Mouse (Mus musculus) midbrain, postnatal 0 days (tissue): ENCODE measurements around the gene Tmem132c. TPM values are rescaled to one million over a fixed set of nuclear protein-coding genes. Genes with fewer than 3 reads are reported as not detected.

Source experiments
- ATAC-seq: fragments of 200-750 bp; cut with Nextera tagmentation; 2 replicates; pipeline ENCODE4 v1.8.0; 2017; ENCODE audit warnings: moderate number of reproducible peaks, mild to moderate bottlenecking, moderate TSS enrichment, moderate library complexity; ENCODE audit not compliant: low FRiP score
- DNase-seq: peaks from one replicate; pipeline ENCODE4 v3.0.0-alpha.2; 2015; ENCODE audit warnings: low spot score
- H3K27ac ChIP-seq: fragments of 300-500 bp; sonication (generic); 2 replicates; pipeline ENCODE4 v1.5.1; 2014; ENCODE audit warnings: low read depth, mild to moderate bottlenecking, low read length, mixed read lengths
- H3K27me3 ChIP-seq: fragments of 300-500 bp; sonication (generic); 2 replicates; pipeline ENCODE4 v1.6.1; 2014; ENCODE audit warnings: low read length, control low read depth, mixed read lengths; ENCODE audit not compliant: insufficient read depth
- H3K36me3 ChIP-seq: fragments of 300-500 bp; sonication (generic); 2 replicates; pipeline ENCODE4 v1.6.1; 2014; ENCODE audit warnings: low read length, control low read depth, mixed read lengths; ENCODE audit not compliant: insufficient read depth
- H3K4me1 ChIP-seq: fragments of 300-500 bp; sonication (generic); 2 replicates; pipeline ENCODE4 v1.6.1; 2014; ENCODE audit warnings: mild to moderate bottlenecking, control low read depth, antibody characterized with exemption, low read length, mixed read lengths; ENCODE audit not compliant: insufficient read depth
- H3K4me2 ChIP-seq: fragments of 300-500 bp; sonication (generic); 2 replicates; pipeline ENCODE4 v1.6.1; 2014; ENCODE audit warnings: low read depth, mild to moderate bottlenecking, low read length, mixed read lengths; ENCODE audit not compliant: poor library complexity, severe bottlenecking
- H3K4me3 ChIP-seq: fragments of 300-500 bp; sonication (generic); 2 replicates; pipeline ENCODE4 v1.5.1; 2014; ENCODE audit warnings: low read depth, mild to moderate bottlenecking, low read length, moderate library complexity
- H3K9ac ChIP-seq: fragments of 300-500 bp; sonication (generic); replicated peaks from 2 replicates; pipeline ENCODE4 v1.6.1; 2014; ENCODE audit warnings: mild to moderate bottlenecking, low read length, moderate library complexity, mixed read lengths; ENCODE audit not compliant: poor library complexity, severe bottlenecking
- H3K9me3 ChIP-seq: fragments of 300-500 bp; sonication (generic); 2 replicates; pipeline ENCODE4 v1.6.1; 2016; ENCODE audit warnings: low read length, control low read depth
- CTCF ChIP-seq: IDR thresholded peaks from 2 replicates; pipeline ENCODE4 v1.5.1; 2016; ENCODE audit warnings: antibody characterized with exemption, mild to moderate bottlenecking
- WGBS: fragments of 180-500 bp; shearing (Covaris S2); extraction: QIAGEN DNeasy Blood & Tissue Kit; methylation state at CpG from one replicate; pipeline ENCODE4 v1.1.7; 2014; 5-methylcytosine and 5-hydroxymethylcytosine counted together
- polyA plus RNA-seq: library from polyadenylated mRNA; unstranded; fragments of >200 nt; fragmentation: Nextera tagmentation; extraction: Ambion mirVana; gene quantifications from 2 replicates; pipeline ENCODE4 v1.2.1, GENCODE M21; 2015
- total RNA-seq: library from RNA; depleted of rRNA; stranded (reverse); fragments of >200 nt; gene quantifications from 2 replicates; pipeline ENCODE4 v1.2.3, GENCODE M21; 2014

Gene Tmem132c
- total and polyA plus RNA-seq, 2 experiments from 2014 or later: 10.2 to 40.0 TPM

DNA sequence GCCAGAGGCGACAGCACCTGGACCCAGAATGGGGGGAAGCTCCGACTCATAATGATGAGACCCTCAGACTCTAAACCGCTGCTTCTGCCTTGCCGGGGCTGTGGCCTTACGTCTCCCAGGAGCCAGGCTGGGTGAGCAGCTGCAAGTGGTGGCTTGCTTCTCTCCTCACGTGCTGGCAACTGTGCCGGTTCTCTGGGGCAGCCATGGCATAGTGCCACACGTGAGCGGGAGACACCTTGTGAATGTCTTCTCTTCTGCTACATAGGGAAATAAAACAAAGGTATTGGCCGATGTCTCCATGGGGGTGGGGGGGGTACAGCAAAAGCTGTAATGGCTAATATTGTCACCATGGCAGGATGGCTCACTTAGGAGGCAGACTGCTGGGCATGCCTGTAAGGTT, 214.5 kb downstream of the Tmem132c start:
- DNase-seq: no peak

DNA sequence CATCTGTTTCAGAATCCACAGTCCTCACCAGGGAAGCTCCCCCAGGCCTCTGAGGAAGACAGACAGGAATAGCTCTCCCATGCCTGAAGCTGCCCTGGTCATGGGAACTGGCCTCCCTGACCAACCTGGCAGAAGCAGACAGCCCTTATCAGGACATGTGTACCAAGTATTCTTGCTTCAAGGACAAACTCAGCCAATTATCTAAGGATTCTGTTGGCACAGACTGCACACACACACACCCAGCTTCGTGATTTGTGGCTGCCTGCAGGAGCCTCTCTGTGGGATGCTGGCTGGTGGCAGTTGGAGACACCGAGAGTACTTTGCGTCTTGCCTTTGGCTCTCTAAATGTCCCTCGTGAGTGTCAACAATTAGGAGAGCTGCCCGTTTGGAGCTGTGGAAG, 226.5 kb downstream of the Tmem132c start:
- no peak overlapping the region for H3K4me2 ChIP-seq
- no peak overlapping the region for H3K4me3 ChIP-seq
- no peaks in the 10 kb centered on the region for H3K36me3 ChIP-seq
- no peak for DNase-seq
- ATAC-seq: no peak
- no peak for TF ChIP-seq CTCF
- 35% methylated on average over 5 of the region's 5 CpGs for WGBS
- no peak overlapping the region for H3K9ac ChIP-seq
- H3K27ac ChIP-seq: no peak overlapping the region
- H3K9me3 ChIP-seq: no peaks in the 10 kb centered on the region
- H3K4me1 ChIP-seq: peaks cover 3% of the 10 kb centered on the region; the same call in 1 of the 2 replicates
- no peaks in the 10 kb centered on the region for H3K27me3 ChIP-seq

More for the DNA sequence above, 214.5 kb downstream of the Tmem132c start:
- 88% methylated on average over 10 of the region's 10 CpGs for WGBS
- H3K4me1 ChIP-seq: no peaks in the 10 kb centered on the region
- no peak for TF ChIP-seq CTCF
- no peak for ATAC-seq
- no peak overlapping the region for H3K4me2 ChIP-seq
- H3K9ac ChIP-seq: no peak overlapping the region
- no peaks in the 10 kb centered on the region for H3K27me3 ChIP-seq
- H3K9me3 ChIP-seq: no peaks in the 10 kb centered on the region
- no peak overlapping the region for H3K4me3 ChIP-seq
- no peak overlapping the region for H3K27ac ChIP-seq
- H3K36me3 ChIP-seq: no peaks in the 10 kb centered on the region

DNA sequence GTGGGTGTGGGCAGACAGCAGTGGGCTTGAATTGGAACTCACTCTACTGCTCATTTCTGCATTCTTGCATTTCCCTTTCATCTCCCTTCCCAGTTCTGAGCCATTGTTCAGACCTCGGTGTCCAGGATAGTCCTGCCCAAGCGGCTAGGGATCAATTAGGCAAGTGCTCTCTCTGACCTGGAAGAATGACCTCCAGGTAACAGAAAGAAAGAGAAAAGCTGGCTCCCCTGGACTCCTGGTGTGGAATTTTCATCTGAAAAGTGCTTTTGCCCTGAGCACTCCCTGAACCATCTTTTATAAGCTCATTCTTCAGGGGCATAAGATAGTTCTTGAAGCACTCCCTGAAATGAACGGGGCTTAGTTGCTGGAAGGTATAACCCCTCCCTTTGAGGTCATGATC, 228.7 kb downstream of the Tmem132c start:
- 13% methylated on average over 3 of the region's 3 CpGs for WGBS
- Histone ChIP-seq H3K36me3 (no peaks in the 10 kb centered on the region), H3K27me3 (no peaks in the 10 kb centered on the region), H3K4me1 (peaks cover 3% of the 10 kb centered on the region; the same call in 1 of the 2 replicates), H3K4me2 (no peak overlapping the region), H3K9me3 (no peaks in the 10 kb centered on the region), H3K9ac (no peak overlapping the region), H3K27ac (no peak overlapping the region), H3K4me3 (no peak overlapping the region)
- no peak for ATAC-seq
- DNase-seq: no peak
- TF ChIP-seq CTCF: no peak

DNA sequence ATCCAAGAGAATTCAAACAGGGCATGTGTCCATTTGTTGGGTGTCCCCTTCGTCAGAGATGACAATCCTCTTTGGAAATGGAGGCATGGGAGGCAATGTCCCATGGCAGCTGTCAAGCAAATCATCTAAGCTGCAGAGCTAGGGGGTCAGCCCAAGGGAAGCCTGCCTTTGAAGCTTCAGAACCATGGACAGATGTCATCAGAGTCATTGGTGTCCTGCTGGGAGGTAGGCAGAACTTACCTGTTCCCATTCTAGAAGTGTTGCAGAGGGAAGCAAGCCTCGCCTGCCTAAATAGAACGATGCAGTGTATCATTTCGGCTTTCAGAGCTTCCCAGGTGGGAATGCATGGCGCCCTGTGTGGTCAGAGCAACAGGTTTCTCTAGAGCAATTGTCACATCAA, 230.3 kb downstream of the Tmem132c start:
- WGBS: 69% methylated on average over 5 of the region's 5 CpGs
- DNase-seq (no peak), ATAC-seq (no peak)

DNA sequence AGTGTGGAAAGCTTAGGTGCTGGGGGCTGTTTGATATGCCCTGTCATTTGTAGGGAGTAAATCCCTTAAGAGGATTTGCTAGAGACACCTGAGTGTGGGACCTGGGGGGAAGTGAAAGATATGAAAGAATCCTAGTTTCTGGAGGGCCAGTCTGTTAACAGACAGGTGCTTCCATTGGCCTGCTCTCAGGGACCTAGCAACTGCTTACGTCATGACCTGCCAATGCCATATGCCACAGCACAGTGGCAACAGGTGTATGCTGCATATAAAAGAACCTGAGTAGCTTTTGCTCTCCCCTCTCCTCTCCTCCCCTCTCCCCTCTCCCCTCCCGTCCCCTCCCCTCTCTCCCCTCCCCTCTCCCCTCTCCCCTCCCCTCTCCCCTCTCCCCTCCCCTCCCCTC, 232.1 kb downstream of the Tmem132c start:
- H3K36me3 ChIP-seq: no peaks in the 10 kb centered on the region
- no peak overlapping the region for H3K9ac ChIP-seq
- peaks cover 5% of the 10 kb centered on the region for H3K4me1 ChIP-seq
- no peak overlapping the region for H3K4me3 ChIP-seq
- TF ChIP-seq CTCF: no peak
- no peak overlapping the region for H3K27ac ChIP-seq
- DNase-seq (peak; percentile 63), ATAC-seq (no peak)
- no peaks in the 10 kb centered on the region for H3K27me3 ChIP-seq
- 59% methylated on average over 1 of the region's 2 CpGs for WGBS
- no peak overlapping the region for H3K4me2 ChIP-seq
- no peaks in the 10 kb centered on the region for H3K9me3 ChIP-seq

More for the DNA sequence above, 230.3 kb downstream of the Tmem132c start:
- no peaks in the 10 kb centered on the region for H3K27me3 ChIP-seq
- TF ChIP-seq CTCF: no peak
- H3K4me3 ChIP-seq: no peak overlapping the region
- H3K9me3 ChIP-seq: no peaks in the 10 kb centered on the region
- peaks cover 3% of the 10 kb centered on the region; the same call in 1 of the 2 replicates for H3K4me1 ChIP-seq
- H3K36me3 ChIP-seq: no peaks in the 10 kb centered on the region
- no peak overlapping the region for H3K9ac ChIP-seq
- no peak overlapping the region for H3K27ac ChIP-seq
- no peak overlapping the region for H3K4me2 ChIP-seq

DNA sequence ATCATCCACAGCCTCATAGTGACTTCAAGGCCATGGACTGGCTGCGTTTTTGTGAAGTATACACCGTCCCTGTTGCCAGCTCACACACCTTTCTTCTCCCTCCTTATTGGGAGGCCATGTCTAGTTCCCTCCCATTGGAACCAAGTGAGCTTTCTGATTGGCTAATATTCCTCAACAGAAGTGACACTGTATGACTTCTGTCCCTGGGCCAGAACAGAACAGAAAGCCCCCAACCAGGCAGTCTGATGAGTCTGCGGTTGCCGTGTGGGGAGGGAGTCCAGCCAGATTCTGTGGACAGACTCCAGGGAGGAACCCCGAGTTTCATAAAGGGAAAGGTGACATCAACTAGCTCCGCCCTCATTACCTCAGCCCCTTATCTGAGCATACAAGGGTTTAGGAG, 233.2 kb downstream of the Tmem132c start:
- H3K9ac ChIP-seq: no peak overlapping the region
- H3K4me3 ChIP-seq: no peak overlapping the region
- H3K27ac ChIP-seq: no peak overlapping the region
- H3K36me3 ChIP-seq: no peaks in the 10 kb centered on the region
- DNase-seq (no peak), ATAC-seq (no peak)
- H3K4me1 ChIP-seq: peaks cover 5% of the 10 kb centered on the region
- H3K27me3 ChIP-seq: no peaks in the 10 kb centered on the region
- WGBS: 86% methylated on average over 6 of the region's 6 CpGs
- no peaks in the 10 kb centered on the region for H3K9me3 ChIP-seq
- H3K4me2 ChIP-seq: no peak overlapping the region
- TF ChIP-seq CTCF: no peak
